Mouse (Mus musculus): ENCODE results near the gene Lrrk1. TPM values are rescaled to one million over a fixed set of nuclear protein-coding genes. Genes with fewer than 3 reads are reported as not detected.

Lrrk1 gene
- polyA plus RNA-seq, 1 experiment from 2014 or later = 3.7 TPM

DNA sequence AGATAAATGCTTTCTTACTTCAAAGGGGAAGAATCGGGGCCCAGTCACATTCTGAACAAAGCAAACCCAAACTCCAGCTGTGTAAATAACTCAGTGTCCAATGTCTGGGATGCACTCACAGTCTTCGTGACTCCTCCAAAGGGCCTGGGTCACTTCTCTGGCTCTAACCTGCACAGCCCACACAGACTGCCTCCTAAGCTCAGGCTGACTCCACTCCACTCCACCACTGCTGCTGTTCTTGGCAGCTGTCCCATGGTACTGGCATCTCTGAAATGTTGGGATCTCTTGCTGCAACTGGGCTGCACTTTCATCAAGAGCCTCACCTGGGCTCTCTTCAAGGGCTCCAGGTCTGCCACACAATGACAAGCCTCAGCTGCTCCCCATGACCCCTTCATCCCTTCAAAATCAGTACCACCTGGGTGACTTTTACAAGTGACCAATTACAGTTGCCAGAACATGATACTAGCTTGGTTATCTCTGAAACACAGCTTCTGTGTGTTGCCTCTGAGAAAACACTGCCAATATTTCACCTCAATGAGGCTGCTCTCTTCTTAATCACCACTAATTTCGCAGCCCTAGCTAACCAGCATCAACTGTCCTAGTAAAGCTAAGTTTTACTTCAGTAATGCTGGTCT is 62.6 kb downstream of the Lrrk1 start:
- Histone ChIP-seq H3K27me3 (no peaks in the 10 kb centered on the region; the same call in 1 of the 2 replicates), H3K9ac (no peak overlapping the region), H3K27ac (no peak overlapping the region), H3K36me3 (replicated peaks) (no peaks in the 10 kb centered on the region), H3K9me3 (no peaks in the 10 kb centered on the region), H3K4me1 (peaks cover 4% of the 10 kb centered on the region; the same call in 1 of the 2 replicates), H3K4me2 (no peak overlapping the region), H3K4me3 (replicated peaks) (no peak overlapping the region)
- no peak for ATAC-seq (ENCODE audit: low FRiP score)
- WGBS = 67% methylated on average over 3 of the region's 3 CpGs

DNA sequence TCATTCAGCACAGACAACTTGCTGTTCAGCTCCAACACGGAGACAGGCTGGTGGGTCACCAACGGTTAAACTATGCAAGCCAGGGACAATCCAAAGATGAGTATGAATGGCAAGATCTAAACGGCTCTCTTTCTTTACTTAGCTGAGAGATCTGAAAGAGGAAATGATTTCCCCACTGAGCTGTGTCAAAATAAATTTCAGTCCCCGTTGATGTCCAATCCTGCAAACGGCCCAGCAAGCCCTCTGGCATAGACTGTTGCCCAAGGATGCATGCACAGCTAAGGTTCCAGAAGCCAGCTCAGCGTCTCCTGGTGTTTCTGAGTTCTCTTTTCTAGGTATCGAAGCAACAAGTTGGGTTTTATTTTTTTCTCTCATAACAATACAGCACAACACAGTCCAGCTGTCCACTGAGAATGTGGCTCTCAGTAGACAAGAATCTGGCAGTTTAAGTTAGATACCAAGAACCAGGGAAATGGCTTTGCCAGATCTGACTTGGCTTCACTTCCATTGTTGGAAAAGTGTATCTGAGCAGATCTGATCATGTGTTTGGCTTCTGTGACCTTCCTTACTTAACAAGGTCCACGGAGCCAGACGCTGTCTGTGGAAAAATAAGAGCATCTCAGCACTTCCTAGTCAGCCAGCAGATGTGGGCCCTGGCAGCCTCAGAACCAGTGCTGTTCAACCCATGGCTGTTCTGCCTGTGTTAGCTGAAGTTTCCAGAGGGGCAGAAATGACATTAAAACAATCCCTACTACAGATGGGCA is 64.7 kb downstream of the Lrrk1 start:
- 77% methylated on average over 9 of the region's 9 CpGs for WGBS
- no peaks in the 10 kb centered on the region for H3K9me3 ChIP-seq
- peaks cover 4% of the 10 kb centered on the region; the same call in 1 of the 2 replicates for H3K4me1 ChIP-seq
- no peak overlapping the region for H3K27ac ChIP-seq
- no peak for ATAC-seq (ENCODE audit: low FRiP score)
- no peak overlapping the region for H3K4me3 ChIP-seq (replicated peaks)
- H3K27me3 ChIP-seq = no peaks in the 10 kb centered on the region; the same call in 1 of the 2 replicates
- H3K36me3 ChIP-seq (replicated peaks) = no peaks in the 10 kb centered on the region
- H3K9ac ChIP-seq = no peak overlapping the region
- H3K4me2 ChIP-seq = no peak overlapping the region

DNA sequence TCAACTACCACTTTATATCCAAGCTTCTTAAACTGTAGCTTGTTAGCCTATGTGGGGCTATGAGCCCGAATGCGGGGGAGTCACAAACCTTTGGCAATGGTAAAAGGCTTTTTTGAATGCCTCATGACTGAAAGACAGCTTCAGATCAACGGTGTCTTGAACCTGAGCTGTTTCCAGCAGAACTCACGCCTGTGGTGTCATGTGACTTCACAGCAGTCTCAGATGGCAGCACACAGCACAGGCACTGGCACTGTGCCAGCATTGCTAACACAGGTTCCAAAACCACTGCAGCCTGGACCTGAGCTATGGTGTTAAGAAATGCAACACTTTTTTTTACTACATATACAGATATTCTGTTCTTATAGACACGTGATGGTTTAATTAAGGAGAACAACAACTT is 67.2 kb downstream of the Lrrk1 start:
- Histone ChIP-seq H3K27me3 (no peaks in the 10 kb centered on the region; the same call in 1 of the 2 replicates), H3K27ac (no peak overlapping the region), H3K4me2 (no peak overlapping the region), H3K4me3 (replicated peaks) (no peak overlapping the region), H3K9me3 (no peaks in the 10 kb centered on the region), H3K36me3 (replicated peaks) (no peaks in the 10 kb centered on the region), H3K4me1 (peaks cover 4% of the 10 kb centered on the region; the same call in 1 of the 2 replicates), H3K9ac (no peak overlapping the region)
- ATAC-seq (ENCODE audit: low FRiP score) = no peak; the same call in 1 of the 2 replicates
- 57% methylated on average over 5 of the region's 5 CpGs for WGBS

DNA sequence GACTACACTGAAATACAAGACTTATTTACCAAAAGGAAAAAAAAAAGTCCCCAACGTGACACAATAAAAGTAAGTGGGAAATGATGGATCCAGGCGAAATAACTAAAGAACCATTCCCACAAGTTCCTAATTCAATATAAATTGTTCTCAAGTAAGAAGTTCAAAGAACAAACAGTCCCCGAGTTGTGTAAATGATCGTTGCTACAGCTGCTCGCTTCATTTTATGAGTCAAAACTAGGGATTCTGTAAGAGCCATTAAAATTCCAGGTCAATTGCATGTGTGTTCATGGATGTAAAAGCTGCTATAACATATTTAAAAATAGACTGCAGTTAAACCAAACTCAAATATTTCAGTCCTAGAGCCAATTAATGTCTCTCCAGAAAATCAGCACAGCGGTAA is 70.0 kb downstream of the Lrrk1 start:
- Histone ChIP-seq H3K4me2 (no peak overlapping the region), H3K27me3 (no peaks in the 10 kb centered on the region; the same call in 1 of the 2 replicates), H3K9me3 (no peaks in the 10 kb centered on the region), H3K9ac (no peak overlapping the region), H3K27ac (no peak overlapping the region), H3K4me3 (replicated peaks) (no peak overlapping the region), H3K4me1 (peaks cover 4% of the 10 kb centered on the region; the same call in 1 of the 2 replicates), H3K36me3 (replicated peaks) (no peaks in the 10 kb centered on the region)
- no peak for ATAC-seq (ENCODE audit: low FRiP score)
- WGBS = 90% methylated on average over 6 of the region's 6 CpGs

DNA sequence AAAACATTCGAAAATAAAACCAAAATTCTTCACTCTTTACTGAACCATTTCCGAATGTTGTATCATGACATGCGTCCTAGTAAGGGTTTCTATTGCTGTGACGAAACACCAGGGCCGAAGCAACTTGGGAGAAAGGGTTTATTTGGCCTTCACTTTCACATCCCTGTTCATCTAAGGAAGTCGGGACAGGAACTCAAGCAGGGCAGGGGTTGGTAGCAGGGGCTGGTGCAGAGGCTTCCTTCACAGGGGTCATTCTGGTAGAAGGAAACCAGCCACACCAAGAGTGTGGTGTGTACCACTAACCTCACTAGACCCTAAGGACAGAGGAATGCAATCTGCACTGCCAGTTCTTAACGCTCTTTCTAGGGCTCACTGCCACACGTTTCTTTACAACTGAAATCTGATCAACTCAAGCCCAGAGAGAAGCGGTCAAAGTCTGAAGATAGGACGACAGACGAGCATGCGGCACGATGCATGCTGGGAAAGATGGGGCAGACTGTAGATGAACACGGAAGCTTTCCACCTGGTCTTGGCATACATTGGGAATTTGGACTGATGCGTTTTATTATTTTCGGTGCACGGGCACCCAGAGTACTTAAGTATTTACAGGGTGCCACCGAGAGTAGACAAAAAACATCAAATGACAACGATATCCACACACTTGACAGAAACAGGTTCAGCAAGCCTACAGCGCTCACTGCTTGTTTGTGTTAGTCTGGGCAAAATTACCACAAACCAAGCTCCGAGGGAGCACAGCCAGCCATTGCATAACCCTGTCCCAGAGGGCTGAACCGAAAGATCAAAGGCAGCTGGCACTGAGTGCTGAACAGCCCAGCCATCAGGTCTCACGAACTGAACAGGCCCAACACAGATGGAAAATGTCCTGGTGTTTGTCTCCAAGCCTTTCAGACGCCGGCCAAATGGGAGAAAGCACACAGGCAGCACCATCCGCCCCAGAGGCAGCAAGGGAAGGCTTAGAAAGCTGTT is 77.2 kb downstream of the Lrrk1 start:
- H3K27ac ChIP-seq = no peak overlapping the region
- H3K4me2 ChIP-seq = no peak overlapping the region
- H3K4me3 ChIP-seq (replicated peaks) = no peak overlapping the region
- ATAC-seq (ENCODE audit: low FRiP score) = no peak
- H3K27me3 ChIP-seq = no peaks in the 10 kb centered on the region
- no peaks in the 10 kb centered on the region for H3K36me3 ChIP-seq (replicated peaks)
- no peaks in the 10 kb centered on the region for H3K4me1 ChIP-seq
- WGBS = 86% methylated on average over 26 of the region's 26 CpGs
- no peak overlapping the region for H3K9ac ChIP-seq
- H3K9me3 ChIP-seq = no peaks in the 10 kb centered on the region

DNA sequence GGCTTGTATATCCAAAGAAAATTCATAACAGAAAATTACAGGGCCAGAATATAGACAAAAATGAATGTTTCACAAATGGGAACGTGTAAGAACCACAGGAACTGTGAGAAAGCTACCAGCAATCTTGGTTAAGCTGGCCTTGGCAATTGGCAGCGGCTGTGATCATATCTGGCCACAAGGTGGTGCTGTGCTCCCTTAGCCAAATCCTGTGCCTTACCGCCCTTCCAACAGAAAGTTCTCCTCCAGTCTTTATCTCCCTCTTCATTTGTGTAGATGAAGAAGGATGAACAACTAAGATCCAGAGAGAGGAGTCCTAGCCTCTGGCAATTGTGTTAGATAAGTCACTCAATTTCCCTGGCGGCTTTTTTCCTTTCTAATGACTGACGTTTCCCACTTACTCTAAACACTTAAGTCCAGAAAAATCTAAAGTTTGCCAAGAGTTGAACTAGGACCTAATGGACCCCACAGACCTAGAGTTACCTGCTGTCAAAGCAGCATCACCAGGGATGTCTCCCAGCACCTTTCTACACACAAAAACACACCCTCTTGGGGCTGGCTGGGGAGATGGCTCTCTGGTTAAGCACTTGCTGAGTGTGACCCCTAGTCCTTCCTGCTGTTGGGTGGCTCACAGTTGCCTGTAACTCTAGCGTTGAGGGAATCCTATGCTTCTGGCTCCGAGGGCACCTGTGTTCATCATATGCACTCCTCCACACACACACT is 78.0 kb downstream of the Lrrk1 start:
- H3K4me1 ChIP-seq = no peaks in the 10 kb centered on the region
- H3K9ac ChIP-seq = no peak overlapping the region
- WGBS = 41% methylated on average over 7 of the region's 7 CpGs
- ATAC-seq (ENCODE audit: low FRiP score) = no peak
- no peaks in the 10 kb centered on the region for H3K27me3 ChIP-seq
- H3K9me3 ChIP-seq = no peaks in the 10 kb centered on the region
- H3K27ac ChIP-seq = no peak overlapping the region
- H3K36me3 ChIP-seq (replicated peaks) = no peaks in the 10 kb centered on the region
- no peak overlapping the region for H3K4me3 ChIP-seq (replicated peaks)
- no peak overlapping the region for H3K4me2 ChIP-seq

DNA sequence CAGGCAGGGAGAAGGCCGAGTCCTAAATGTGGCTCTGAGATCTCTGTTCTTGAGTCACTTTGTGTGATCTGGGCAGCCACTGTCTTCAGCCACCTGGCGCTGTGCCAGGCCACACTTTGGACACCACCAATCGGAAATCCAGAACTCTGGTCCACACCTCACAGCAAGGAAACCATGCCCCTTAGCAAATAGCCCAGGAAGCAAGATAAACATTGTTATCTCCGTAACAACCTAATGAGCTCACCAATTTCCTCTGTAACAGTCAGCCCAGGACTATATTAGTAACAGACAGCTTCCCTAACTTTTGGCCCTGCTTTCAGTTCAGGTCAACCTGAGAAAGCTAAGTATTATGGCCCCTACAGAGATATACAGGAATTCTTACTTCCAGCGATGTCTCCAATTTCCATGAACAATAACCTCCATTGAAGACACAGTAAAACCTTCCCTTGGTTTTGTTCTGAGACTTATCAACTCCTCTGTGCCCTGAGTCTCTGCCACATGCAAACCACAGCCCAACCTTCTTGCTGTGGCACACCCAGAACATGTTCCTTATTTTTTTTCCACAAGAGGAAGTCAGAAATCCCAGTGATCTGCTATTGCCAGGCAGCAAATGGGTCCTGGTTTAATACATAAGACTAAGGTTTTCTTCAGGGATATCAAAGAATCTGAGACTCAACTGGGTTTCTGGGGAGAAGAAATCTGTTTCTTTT is 78.8 kb downstream of the Lrrk1 start:
- WGBS = 78% methylated on average over 5 of the region's 5 CpGs
- Histone ChIP-seq H3K9ac (no peak overlapping the region), H3K4me1 (no peaks in the 10 kb centered on the region), H3K4me2 (no peak overlapping the region), H3K9me3 (no peaks in the 10 kb centered on the region), H3K27me3 (no peaks in the 10 kb centered on the region), H3K4me3 (replicated peaks) (no peak overlapping the region), H3K36me3 (replicated peaks) (no peaks in the 10 kb centered on the region), H3K27ac (no peak overlapping the region)
- no peak for ATAC-seq (ENCODE audit: low FRiP score)

DNA sequence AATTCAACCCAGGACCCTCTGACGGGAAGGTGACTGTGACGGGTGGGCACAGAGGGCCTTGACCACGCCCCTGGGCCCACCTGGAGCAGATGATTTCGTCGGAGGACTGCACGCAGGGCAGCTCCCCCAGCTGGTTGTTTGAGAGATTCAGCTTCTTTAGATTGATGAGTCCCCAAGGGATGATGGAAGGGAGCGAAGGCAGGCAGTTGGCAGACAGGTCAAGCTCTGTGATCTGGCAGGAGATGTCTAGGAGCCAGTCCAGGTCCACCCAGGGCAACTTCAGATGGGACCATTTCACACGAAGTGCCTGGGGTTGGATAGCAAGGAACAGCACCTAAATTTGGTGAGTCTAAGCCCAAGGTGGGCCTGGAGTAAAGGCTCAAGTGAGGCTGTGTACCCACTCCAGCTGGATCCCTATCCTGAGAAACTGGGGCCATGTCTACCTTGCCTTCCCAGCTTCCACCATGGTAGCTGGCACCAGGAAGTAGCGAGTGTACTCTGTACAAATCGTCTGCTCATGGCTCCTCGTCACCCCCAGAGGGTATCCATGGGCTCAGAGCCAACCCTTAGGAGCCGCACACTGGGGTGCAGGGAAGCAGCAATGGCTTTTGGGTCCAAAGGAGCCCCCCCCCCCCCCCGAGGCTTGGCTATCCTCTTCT is 79.4 kb downstream of the Lrrk1 start:
- Histone ChIP-seq H3K27me3 (no peaks in the 10 kb centered on the region), H3K9me3 (no peaks in the 10 kb centered on the region), H3K4me1 (no peaks in the 10 kb centered on the region), H3K9ac (no peak overlapping the region), H3K36me3 (replicated peaks) (no peaks in the 10 kb centered on the region), H3K4me3 (replicated peaks) (no peak overlapping the region), H3K4me2 (no peak overlapping the region), H3K27ac (no peak overlapping the region)
- WGBS = 81% methylated on average over 13 of the region's 13 CpGs
- ATAC-seq (ENCODE audit: low FRiP score) = no peak

DNA sequence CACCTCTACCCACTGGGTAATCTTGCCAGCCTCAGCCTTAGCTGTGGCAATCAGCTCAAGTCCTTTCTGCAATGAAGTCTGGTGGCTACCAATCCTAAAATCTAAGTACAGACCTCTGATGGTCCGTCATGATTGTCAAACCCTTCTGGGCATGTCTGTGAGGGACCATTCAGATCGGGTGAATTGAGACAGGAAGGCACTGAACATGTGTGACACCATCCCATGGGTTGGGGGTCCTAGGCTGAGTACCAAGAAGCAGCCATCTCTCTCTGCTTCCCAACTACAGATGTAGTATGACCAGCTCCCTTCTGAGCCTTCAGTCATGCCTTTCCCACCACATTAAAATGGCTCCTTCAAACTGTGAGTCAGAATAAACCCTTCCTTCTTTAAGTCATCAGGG is 80.4 kb downstream of the Lrrk1 start:
- no peaks in the 10 kb centered on the region for H3K4me1 ChIP-seq
- H3K27ac ChIP-seq = no peak overlapping the region
- no peaks in the 10 kb centered on the region for H3K36me3 ChIP-seq (replicated peaks)
- WGBS = 90% methylated on average over 2 of the region's 2 CpGs
- no peak for ATAC-seq (ENCODE audit: low FRiP score)
- no peaks in the 10 kb centered on the region for H3K9me3 ChIP-seq
- no peak overlapping the region for H3K9ac ChIP-seq
- no peaks in the 10 kb centered on the region for H3K27me3 ChIP-seq
- H3K4me3 ChIP-seq (replicated peaks) = no peak overlapping the region
- H3K4me2 ChIP-seq = no peak overlapping the region

DNA sequence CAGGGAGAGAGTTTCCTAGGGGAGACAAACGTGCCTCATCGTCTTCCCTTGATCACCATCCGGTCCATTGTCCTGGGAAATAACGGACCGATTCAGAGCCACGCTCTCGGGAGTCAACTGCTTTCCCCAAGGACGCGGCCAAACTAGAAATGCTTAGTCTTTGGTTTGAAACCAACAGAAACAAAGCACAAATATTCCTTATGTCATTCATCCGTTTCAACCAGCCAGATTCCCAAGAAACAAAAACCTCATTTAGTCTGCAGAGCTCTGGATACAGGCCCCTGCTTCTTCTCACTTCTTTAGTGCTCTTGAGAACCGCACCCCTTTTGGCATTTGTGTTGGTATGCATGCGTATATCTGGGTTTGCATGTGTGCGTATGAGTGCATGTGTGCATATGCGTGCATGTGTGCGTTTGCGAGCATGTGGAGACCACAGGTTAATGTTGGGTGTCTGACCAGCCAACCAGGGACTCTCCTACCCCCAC is 82.4 kb downstream of the Lrrk1 start:
- Histone ChIP-seq H3K4me3 (replicated peaks) (no peak overlapping the region), H3K27ac (no peak overlapping the region), H3K4me1 (no peaks in the 10 kb centered on the region), H3K27me3 (no peaks in the 10 kb centered on the region), H3K4me2 (no peak overlapping the region), H3K9me3 (no peaks in the 10 kb centered on the region), H3K9ac (no peak overlapping the region), H3K36me3 (replicated peaks) (no peaks in the 10 kb centered on the region)
- 83% methylated on average over 16 of the region's 16 CpGs for WGBS
- no peak for ATAC-seq (ENCODE audit: low FRiP score)

All from forebrain, embryonic 12.5 days (tissue).